Mouse (Mus musculus): ENCODE data around the gene Slc9a5. TPM values are rescaled to one million over a fixed set of nuclear protein-coding genes. Genes with fewer than 3 reads are reported as not detected.

Gene Slc9a5
- polyA plus RNA-seq, 1 experiment from 2014 or later: 5.9 TPM

MicroRNAs within 50 kb of the gene (microRNA counts, 519-probe panel; counts per million panel counts)
- 2,275 counts per million, percentile 68 among the panel's probes with 10 or more counts for microRNA mmu-miR-328

Small RNAs within 50 kb of the gene (microRNA-seq; reads per million reads assigned to microRNA genes)
- gene Gm27320 (not detected), gene Mir328 (179 reads per million, percentile 60 among the genes with 10 or more reads in this experiment)

Other genes starting within 250 kb of the Slc9a5 start
- gene Ces4a, start 217.0 kb upstream of the Slc9a5 start, polyA plus RNA-seq (2016; fragmentation: Nextera tagmentation; extraction: Ambion mirVana): not detected in 2 replicates
- 120 and 124 TPM in 2 replicates for gene Cbfb, start 178.2 kb upstream of the Slc9a5 start, polyA plus RNA-seq (2016; fragmentation: Nextera tagmentation; extraction: Ambion mirVana)
- 26.3 and 26.7 TPM in 2 replicates for gene D230025D16Rik, start 123.7 kb upstream of the Slc9a5 start, polyA plus RNA-seq (2016; fragmentation: Nextera tagmentation; extraction: Ambion mirVana)
- 7.1 and 9.1 TPM in 2 replicates for gene B3gnt9, start 93.7 kb upstream of the Slc9a5 start, polyA plus RNA-seq (2016; fragmentation: Nextera tagmentation; extraction: Ambion mirVana)
- gene Tradd, start 84.2 kb upstream of the Slc9a5 start, polyA plus RNA-seq (2016; fragmentation: Nextera tagmentation; extraction: Ambion mirVana): 17.4 and 18.7 TPM in 2 replicates
- gene Fbxl8, start 84.2 kb upstream of the Slc9a5 start, polyA plus RNA-seq (2016; fragmentation: Nextera tagmentation; extraction: Ambion mirVana): 1.2 and 1.4 TPM in 2 replicates
- 0.36 TPM in 1 of 2 replicates, not detected in the other for gene Hsf4, start 79.0 kb upstream of the Slc9a5 start, polyA plus RNA-seq (2016; fragmentation: Nextera tagmentation; extraction: Ambion mirVana)
- 2.1 and 2.4 TPM in 2 replicates for gene Nol3, start 72.7 kb upstream of the Slc9a5 start, polyA plus RNA-seq (2016; fragmentation: Nextera tagmentation; extraction: Ambion mirVana)
- 24.2 and 24.5 TPM in 2 replicates for gene 4931428F04Rik, start 59.0 kb upstream of the Slc9a5 start, polyA plus RNA-seq (2016; fragmentation: Nextera tagmentation; extraction: Ambion mirVana)
- gene Exoc3l, start 52.7 kb upstream of the Slc9a5 start, polyA plus RNA-seq (2016; fragmentation: Nextera tagmentation; extraction: Ambion mirVana): 12.8 and 15.2 TPM in 2 replicates
- 81.1 and 82.3 TPM in 2 replicates for gene E2f4, start 51.2 kb upstream of the Slc9a5 start, polyA plus RNA-seq (2016; fragmentation: Nextera tagmentation; extraction: Ambion mirVana)
- gene Elmo3, start 43.2 kb upstream of the Slc9a5 start, polyA plus RNA-seq (2016; fragmentation: Nextera tagmentation; extraction: Ambion mirVana): 3.4 and 4.2 TPM in 2 replicates
- gene Lrrc29, start 22.6 kb upstream of the Slc9a5 start, polyA plus RNA-seq (2016; fragmentation: Nextera tagmentation; extraction: Ambion mirVana): 1.6 and 1.8 TPM in 2 replicates
- 103 and 106 TPM in 2 replicates for gene Tmem208, start 22.5 kb upstream of the Slc9a5 start, polyA plus RNA-seq (2016; fragmentation: Nextera tagmentation; extraction: Ambion mirVana)
- gene Fhod1, start 890 bp upstream of the Slc9a5 start, polyA plus RNA-seq (2016; fragmentation: Nextera tagmentation; extraction: Ambion mirVana): 2.3 TPM in 2 replicates
- 0.69 and 0.74 TPM in 2 replicates for gene Plekhg4, start 24.4 kb downstream of the Slc9a5 start, polyA plus RNA-seq (2016; fragmentation: Nextera tagmentation; extraction: Ambion mirVana)
- gene Kctd19, start 64.7 kb downstream of the Slc9a5 start, polyA plus RNA-seq (2016; fragmentation: Nextera tagmentation; extraction: Ambion mirVana): not detected in 2 replicates
- gene Lrrc36, start 64.7 kb downstream of the Slc9a5 start, polyA plus RNA-seq (2016; fragmentation: Nextera tagmentation; extraction: Ambion mirVana): 0.18 and 0.31 TPM in 2 replicates
- gene Tppp3, start 122.7 kb downstream of the Slc9a5 start, polyA plus RNA-seq (2016; fragmentation: Nextera tagmentation; extraction: Ambion mirVana): 44.6 and 51.1 TPM in 2 replicates
- 38.3 and 41.8 TPM in 2 replicates for gene Zdhhc1, start 148.1 kb downstream of the Slc9a5 start, polyA plus RNA-seq (2016; fragmentation: Nextera tagmentation; extraction: Ambion mirVana)
- 6.1 and 6.6 TPM in 2 replicates for gene Hsd11b2, start 169.9 kb downstream of the Slc9a5 start, polyA plus RNA-seq (2016; fragmentation: Nextera tagmentation; extraction: Ambion mirVana)
- gene Atp6v0d1, start 217.2 kb downstream of the Slc9a5 start, polyA plus RNA-seq (2016; fragmentation: Nextera tagmentation; extraction: Ambion mirVana): 75.4 and 84.3 TPM in 2 replicates

All from embryonic facial prominence, embryonic 12.5 days (tissue).